Mouse (Mus musculus) neural tube, embryonic 11.5 days (tissue): ENCODE data around the gene Lurap1. TPM values are rescaled to one million over a fixed set of nuclear protein-coding genes. Genes with fewer than 3 reads are reported as not detected.

Source experiments
- ATAC-seq: fragments of 200-750 bp; cut with Nextera tagmentation; 2 replicates; pipeline ENCODE4 v1.8.0; 2017; ENCODE audit warnings: moderate number of reproducible peaks, mild to moderate bottlenecking, moderate TSS enrichment, moderate library complexity; ENCODE audit not compliant: insufficient read depth, low FRiP score, low TSS enrichment
- DNase-seq: peaks from one replicate; pipeline ENCODE4 v3.0.0-alpha.2; 2015; ENCODE audit warnings: low spot score
- H3K27ac ChIP-seq: fragments of 300-500 bp; sonication (generic); 2 replicates; pipeline ENCODE4 v1.5.1; 2014; ENCODE audit warnings: low read depth, mild to moderate bottlenecking, low read length
- H3K27me3 ChIP-seq: fragments of 300-500 bp; sonication (generic); 2 replicates; pipeline ENCODE4 v1.6.1; 2014; ENCODE audit warnings: mild to moderate bottlenecking, low read length, mixed read lengths; ENCODE audit not compliant: control insufficient read depth, insufficient read depth
- H3K36me3 ChIP-seq: fragments of 300-500 bp; sonication (generic); 2 replicates; pipeline ENCODE4 v1.6.1; 2014; ENCODE audit warnings: mild to moderate bottlenecking, low read length, moderate library complexity, mixed read lengths; ENCODE audit not compliant: control insufficient read depth, insufficient read depth
- H3K4me1 ChIP-seq: fragments of 300-500 bp; sonication (generic); 2 replicates; pipeline ENCODE4 v1.6.1; 2014; ENCODE audit warnings: low read length, mixed read lengths; ENCODE audit not compliant: control insufficient read depth, insufficient read depth
- H3K4me2 ChIP-seq: fragments of 300-500 bp; sonication (generic); 2 replicates; pipeline ENCODE4 v1.6.1; 2014; ENCODE audit warnings: low read depth, mild to moderate bottlenecking, moderate library complexity
- H3K4me3 ChIP-seq: fragments of 300-500 bp; sonication (generic); 2 replicates; pipeline ENCODE4 v1.5.1; 2014; ENCODE audit warnings: low read depth, low read length
- H3K9ac ChIP-seq: fragments of 300-500 bp; sonication (generic); 2 replicates; pipeline ENCODE4 v1.6.1; 2014; ENCODE audit warnings: mild to moderate bottlenecking, low read length
- H3K9me3 ChIP-seq: fragments of 300-500 bp; sonication (generic); 2 replicates; pipeline ENCODE4 v1.6.1; 2016; ENCODE audit warnings: low read length; ENCODE audit not compliant: control insufficient read depth
- WGBS: fragments of 180-500 bp; shearing (Covaris S2); extraction: QIAGEN DNeasy Blood & Tissue Kit; methylation state at CpG from one replicate; pipeline ENCODE4 v1.1.7; 2014; 5-methylcytosine and 5-hydroxymethylcytosine counted together
- polyA plus RNA-seq: library from polyadenylated mRNA; unstranded; fragments of >200 nt; fragmentation: Nextera tagmentation; extraction: Ambion mirVana; gene quantifications from 2 replicates; pipeline ENCODE4 v1.2.1, GENCODE M21; 2014

The Lurap1 gene
- polyA plus RNA-seq, 1 experiment from 2014 or later, result 1.4 TPM

- no peak for ATAC-seq
- no peaks in the 10 kb centered on the region for H3K4me1 ChIP-seq
Observed at GRCm38 (mm10) chr4:116134990-116135389, 16.1 kb downstream of the Lurap1 start.

GRCm38 (mm10) chr4:116133126-116133525 is 18.0 kb downstream of the Lurap1 start:
- no peak for DNase-seq
- no peak overlapping the region for H3K4me2 ChIP-seq

More at GRCm38 (mm10) chr4:116134990-116135389, 16.1 kb downstream of the Lurap1 start:
- Histone ChIP-seq H3K4me2 (no peak overlapping the region), H3K4me3 (no peak overlapping the region), H3K9ac (no peak overlapping the region), H3K27me3 (no peaks in the 10 kb centered on the region), H3K36me3 (no peaks in the 10 kb centered on the region), H3K27ac (no peak overlapping the region), H3K9me3 (no peaks in the 10 kb centered on the region)
- WGBS, result 39% methylated on average over 2 of the region's 2 CpGs
- no peak for DNase-seq

GRCm38 (mm10) chr4:116127956-116128355 is 23.2 kb downstream of the Lurap1 start:
- Histone ChIP-seq H3K27me3 (no peaks in the 10 kb centered on the region), H3K4me1 (peaks cover 2% of the 10 kb centered on the region), H3K4me2 (no peak overlapping the region), H3K9ac (peak overlapping the region; percentile 32), H3K9me3 (no peaks in the 10 kb centered on the region), H3K4me3 (no peak overlapping the region), H3K36me3 (no peaks in the 10 kb centered on the region), H3K27ac (no peak overlapping the region)
- DNase-seq (no peak), ATAC-seq (no peak)
- WGBS, result 72% methylated on average over 6 of the region's 6 CpGs

More at GRCm38 (mm10) chr4:116133126-116133525, 18.0 kb downstream of the Lurap1 start:
- ATAC-seq, result no peak
- Histone ChIP-seq H3K4me1 (no peaks in the 10 kb centered on the region), H3K27ac (no peak overlapping the region), H3K27me3 (no peaks in the 10 kb centered on the region), H3K36me3 (no peaks in the 10 kb centered on the region), H3K9me3 (no peaks in the 10 kb centered on the region), H3K4me3 (no peak overlapping the region), H3K9ac (no peak overlapping the region)
- WGBS, result 87% methylated on average over 4 of the region's 4 CpGs

DNA sequence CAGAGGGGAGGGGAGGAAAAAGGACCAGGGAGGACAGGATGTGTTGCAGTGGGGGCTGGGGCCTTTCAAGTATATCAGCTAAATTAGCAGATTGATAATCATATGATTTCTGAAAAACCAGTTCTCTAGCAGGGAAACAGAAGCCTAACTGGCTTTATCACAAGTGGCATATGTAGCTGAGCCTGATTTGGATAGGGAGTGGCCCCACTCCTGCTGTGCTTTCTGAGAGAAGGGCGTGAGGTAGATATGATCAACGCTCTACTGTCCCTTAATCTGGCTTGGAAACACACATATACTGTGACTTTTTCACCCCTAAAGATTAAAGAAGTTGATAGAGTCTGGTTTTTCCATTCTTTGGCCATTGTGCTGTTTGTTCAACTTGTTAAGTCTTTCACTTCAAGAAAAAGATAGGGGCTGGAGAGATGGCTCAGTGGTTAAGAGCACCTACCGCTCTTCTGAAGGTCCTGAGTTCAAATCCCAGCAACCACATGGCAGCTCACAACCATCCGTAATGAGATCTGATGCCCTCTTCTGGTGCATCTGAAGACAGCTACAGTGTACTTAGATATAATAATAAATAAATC is 25.2 kb downstream of the Lurap1 start:
- peaks cover 5% of the 10 kb centered on the region for H3K4me1 ChIP-seq
- no peak overlapping the region for H3K9ac ChIP-seq
- H3K9me3 ChIP-seq, result no peaks in the 10 kb centered on the region
- WGBS, result 91% methylated on average over 4 of the region's 4 CpGs
- no peak overlapping the region for H3K4me3 ChIP-seq
- no peak for DNase-seq
- H3K27me3 ChIP-seq, result no peaks in the 10 kb centered on the region
- H3K27ac ChIP-seq, result no peak overlapping the region
- ATAC-seq, result no peak
- H3K36me3 ChIP-seq, result no peaks in the 10 kb centered on the region
- no peak overlapping the region for H3K4me2 ChIP-seq

GRCm38 (mm10) chr4:116123602-116124519 is 27.3 kb downstream of the Lurap1 start, which contains the start of the genes Rad54l and Pomgnt1:
Gene Rad54l (minus strand): TSS chr4:116123690.
Gene Pomgnt1 (plus strand): TSS chr4:116123840.
- H3K36me3 ChIP-seq, result no peaks in the 10 kb centered on the region
- H3K4me2 ChIP-seq, result peak within 1 kb of the TSS; percentile 82
- WGBS, result 7% methylated on average over 24 of the region's 24 CpGs
- peak within 1 kb of the TSS; percentile 61 for H3K9ac ChIP-seq
- H3K27me3 ChIP-seq, result no peaks in the 10 kb centered on the region
- peak; percentile 92 for DNase-seq
- peak within 1 kb of the TSS; percentile 58 for H3K4me3 ChIP-seq
- H3K9me3 ChIP-seq, result no peaks in the 10 kb centered on the region
- H3K4me1 ChIP-seq, result peaks cover 5% of the 10 kb centered on the region
- no peak within 1 kb of the TSS for H3K27ac ChIP-seq
- peak; percentile 99 for ATAC-seq

GRCm38 (mm10) chr4:116122762-116123161 is 28.4 kb downstream of the Lurap1 start:
- no peak overlapping the region for H3K27ac ChIP-seq
- WGBS, result 8% methylated on average over 1 of the region's 1 CpGs
- ATAC-seq (no peak), DNase-seq (no peak)
- H3K4me3 ChIP-seq, result peak overlapping the region; percentile 58
- H3K9me3 ChIP-seq, result no peaks in the 10 kb centered on the region
- no peaks in the 10 kb centered on the region for H3K36me3 ChIP-seq
- H3K9ac ChIP-seq, result peak overlapping the region; percentile 61
- H3K27me3 ChIP-seq, result no peaks in the 10 kb centered on the region
- peak overlapping the region; percentile 82 for H3K4me2 ChIP-seq
- H3K4me1 ChIP-seq, result peaks cover 5% of the 10 kb centered on the region

- WGBS, result 56% methylated on average over 2 of the region's 2 CpGs
- Histone ChIP-seq H3K36me3 (no peaks in the 10 kb centered on the region), H3K9me3 (no peaks in the 10 kb centered on the region), H3K27me3 (no peaks in the 10 kb centered on the region), H3K4me1 (no peaks in the 10 kb centered on the region), H3K4me2 (no peak overlapping the region), H3K27ac (no peak overlapping the region), H3K4me3 (no peak overlapping the region), H3K9ac (no peak overlapping the region)
- ATAC-seq (no peak), DNase-seq (no peak)
Observed at GRCm38 (mm10) chr4:116111486-116111885, 39.7 kb downstream of the Lurap1 start.

DNA sequence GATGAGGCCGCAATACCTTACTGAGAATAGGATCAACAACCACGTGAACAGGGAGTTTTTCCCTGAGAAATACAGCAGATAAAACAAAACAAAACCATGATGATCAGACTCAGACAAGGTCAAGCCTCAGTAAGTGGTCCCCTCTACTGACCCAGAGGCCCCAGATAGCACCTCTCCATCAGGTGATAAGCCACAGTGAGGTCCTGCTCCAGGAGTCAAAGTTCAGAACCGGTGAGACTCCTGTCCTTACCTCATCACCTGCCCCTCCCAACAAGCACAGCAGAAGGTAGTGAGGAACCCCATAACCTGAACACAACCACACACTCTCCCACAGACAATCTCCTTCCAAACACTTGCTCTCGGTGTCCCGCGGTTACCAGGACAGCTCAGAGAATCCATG is 40.4 kb downstream of the Lurap1 start:
- no peaks in the 10 kb centered on the region for H3K36me3 ChIP-seq
- WGBS, result 95% methylated on average over 6 of the region's 6 CpGs

More for the DNA sequence above, 40.4 kb downstream of the Lurap1 start:
- Histone ChIP-seq H3K9me3 (no peaks in the 10 kb centered on the region), H3K9ac (no peak overlapping the region), H3K4me3 (no peak overlapping the region), H3K27me3 (no peaks in the 10 kb centered on the region), H3K27ac (no peak overlapping the region), H3K4me2 (no peak overlapping the region), H3K4me1 (no peaks in the 10 kb centered on the region)
- no peak for ATAC-seq
- no peak for DNase-seq
